Mouse (Mus musculus): Measurements from ENCODE around the gene Psmd9. TPM values are rescaled to one million over a fixed set of nuclear protein-coding genes. Genes with fewer than 3 reads are reported as not detected.
"Not testable (repeated sequence)": the region's sequence is repeated elsewhere in the genome, so short reads cannot be mapped to it uniquely, and the experiment has no call there.

Gene Psmd9
- polyA plus RNA-seq, 1 experiment from 2014 or later: 67.6 TPM

DNA sequence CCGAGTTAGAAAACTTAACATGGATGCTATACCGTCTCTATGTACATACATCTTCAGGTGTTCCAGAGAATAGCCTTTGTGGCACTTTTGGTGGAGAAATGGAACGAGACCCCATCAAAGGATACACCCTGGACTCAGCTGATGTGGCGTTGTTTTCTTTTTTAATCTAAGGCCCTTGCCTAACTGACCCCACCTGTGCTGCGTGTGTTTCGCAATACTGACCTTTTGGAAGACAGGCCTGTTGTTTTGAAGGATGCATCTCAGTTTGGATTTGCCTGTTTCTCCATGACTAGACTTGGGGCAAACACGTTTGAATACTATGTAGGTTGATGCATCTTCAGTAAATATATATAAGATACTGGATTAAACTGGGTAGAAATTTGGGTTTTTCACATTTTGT is 34.4 kb downstream of the Psmd9 start:
- H3K36me3 ChIP-seq; H3K4me1 ChIP-seq; ATAC-seq (ENCODE audit: insufficient read depth, low FRiP score, low read depth); H3K4me2 ChIP-seq; H3K27ac ChIP-seq; H3K4me3 ChIP-seq (replicated peaks); H3K9ac ChIP-seq; H3K27me3 ChIP-seq (replicated peaks); H3K9me3 ChIP-seq: not testable (repeated sequence)
- 83% methylated on average over 7 of the region's 7 CpGs for WGBS

GRCm38 (mm10) chr5:123222346-123223050 is 53.3 kb downstream of the Psmd9 start:
- ATAC-seq (ENCODE audit: insufficient read depth, low FRiP score, low read depth): peak; percentile 39; the same call in 1 of the 2 replicates
- H3K27me3 ChIP-seq (replicated peaks); H3K27ac ChIP-seq; H3K36me3 ChIP-seq; H3K9me3 ChIP-seq; H3K4me1 ChIP-seq; H3K4me3 ChIP-seq (replicated peaks); H3K4me2 ChIP-seq; H3K9ac ChIP-seq: not testable (repeated sequence)
- 66% methylated on average over 4 of the region's 5 CpGs for WGBS

- 64% methylated on average over 4 of the region's 4 CpGs for WGBS
- Histone ChIP-seq H3K9ac (no peak overlapping the region), H3K27me3 (replicated peaks) (no peaks in the 10 kb centered on the region), H3K27ac (no peak overlapping the region), H3K36me3 (no peaks in the 10 kb centered on the region), H3K9me3 (no peaks in the 10 kb centered on the region), H3K4me3 (replicated peaks) (no peak overlapping the region), H3K4me2 (no peak overlapping the region), H3K4me1 (no peaks in the 10 kb centered on the region)
- ATAC-seq (ENCODE audit: insufficient read depth, low FRiP score, low read depth): peak; percentile 43; the same call in 1 of the 2 replicates
These were observed 53.8 kb downstream of the Psmd9 start for GRCm38 (mm10) chr5:123223051-123223410.

- not testable (repeated sequence) for H3K4me3 ChIP-seq (replicated peaks); H3K27me3 ChIP-seq (replicated peaks); H3K9ac ChIP-seq; ATAC-seq (ENCODE audit: insufficient read depth, low FRiP score, low read depth); H3K4me2 ChIP-seq; H3K9me3 ChIP-seq; H3K27ac ChIP-seq; H3K4me1 ChIP-seq; H3K36me3 ChIP-seq
- WGBS: 63% methylated on average over 5 of the region's 6 CpGs
These were observed 54.6 kb downstream of the Psmd9 start for GRCm38 (mm10) chr5:123223861-123224260.

GRCm38 (mm10) chr5:123226851-123227250 is 57.6 kb downstream of the Psmd9 start:
- no peak for ATAC-seq (ENCODE audit: insufficient read depth, low FRiP score, low read depth)
- no peak overlapping the region for H3K9ac ChIP-seq
- H3K4me3 ChIP-seq (replicated peaks): no peak overlapping the region
- H3K27me3 ChIP-seq (replicated peaks): no peaks in the 10 kb centered on the region
- 85% methylated on average over 7 of the region's 7 CpGs for WGBS
- no peak overlapping the region for H3K27ac ChIP-seq
- H3K4me1 ChIP-seq: peaks cover 4% of the 10 kb centered on the region
- H3K9me3 ChIP-seq: no peaks in the 10 kb centered on the region
- no peak overlapping the region for H3K4me2 ChIP-seq
- no peaks in the 10 kb centered on the region for H3K36me3 ChIP-seq

- peak overlapping the region; percentile 93 for H3K9ac ChIP-seq
- WGBS: 1% methylated on average over 42 of the region's 42 CpGs
These were observed 58.7 kb downstream of the Psmd9 start for GRCm38 (mm10) chr5:123227762-123228523.

GRCm38 (mm10) chr5:123228524-123228922 is 59.3 kb downstream of the Psmd9 start:
- no peak for ATAC-seq (ENCODE audit: insufficient read depth, low FRiP score, low read depth)

More at GRCm38 (mm10) chr5:123227762-123228523, 58.7 kb downstream of the Psmd9 start:
- ATAC-seq (ENCODE audit: insufficient read depth, low FRiP score, low read depth): peak; percentile 87
- peaks cover 4% of the 10 kb centered on the region for H3K4me1 ChIP-seq
- peak overlapping the region; percentile 89 for H3K4me3 ChIP-seq (replicated peaks)
- peak overlapping the region; percentile 66 for H3K4me2 ChIP-seq
- H3K9me3 ChIP-seq: no peaks in the 10 kb centered on the region
- H3K36me3 ChIP-seq: no peaks in the 10 kb centered on the region
- H3K27ac ChIP-seq: no peak overlapping the region; the same call in 1 of the 2 replicates
- no peaks in the 10 kb centered on the region for H3K27me3 ChIP-seq (replicated peaks)

GRCm38 (mm10) chr5:123229296-123229695 is 60.1 kb downstream of the Psmd9 start:
- no peak overlapping the region for H3K9ac ChIP-seq

More at GRCm38 (mm10) chr5:123228524-123228922, 59.3 kb downstream of the Psmd9 start:
- peak overlapping the region; percentile 93 for H3K9ac ChIP-seq
- no peaks in the 10 kb centered on the region for H3K27me3 ChIP-seq (replicated peaks)
- peak overlapping the region; percentile 66 for H3K4me2 ChIP-seq
- 4% methylated on average over 15 of the region's 15 CpGs for WGBS
- no peak overlapping the region; the same call in 1 of the 2 replicates for H3K27ac ChIP-seq
- H3K4me3 ChIP-seq (replicated peaks): peak overlapping the region; percentile 89
- H3K4me1 ChIP-seq: peaks cover 4% of the 10 kb centered on the region
- no peaks in the 10 kb centered on the region for H3K36me3 ChIP-seq
- no peaks in the 10 kb centered on the region for H3K9me3 ChIP-seq

DNA sequence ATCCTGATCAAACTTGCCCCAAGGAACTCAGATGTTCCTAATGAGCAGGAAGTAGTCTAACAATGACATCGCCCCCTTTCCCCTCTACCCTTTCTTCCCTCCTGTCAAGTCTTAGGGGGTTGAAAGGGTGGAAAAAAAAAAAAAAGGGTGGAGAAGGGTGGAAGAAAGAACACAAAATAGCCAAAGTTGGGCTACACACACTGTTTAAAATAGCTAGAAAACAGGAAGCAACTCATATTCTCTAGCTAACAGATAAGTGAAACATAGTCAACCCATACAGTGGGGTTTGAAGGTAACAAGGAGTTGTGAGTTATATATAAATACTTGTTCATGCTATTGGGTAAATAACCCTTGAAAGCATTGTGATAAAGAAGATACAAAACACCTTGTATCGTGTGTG is 63.0 kb downstream of the Psmd9 start:
- H3K9me3 ChIP-seq: no peaks in the 10 kb centered on the region
- H3K36me3 ChIP-seq: peaks cover 8% of the 10 kb centered on the region; the same call in 1 of the 2 replicates
- WGBS: 83% methylated on average over 2 of the region's 2 CpGs
- H3K4me3 ChIP-seq (replicated peaks): no peak overlapping the region
- ATAC-seq (ENCODE audit: insufficient read depth, low FRiP score, low read depth): no peak
- no peak overlapping the region for H3K4me2 ChIP-seq
- peaks cover 4% of the 10 kb centered on the region for H3K4me1 ChIP-seq
- H3K9ac ChIP-seq: no peak overlapping the region
- no peak overlapping the region for H3K27ac ChIP-seq
- no peaks in the 10 kb centered on the region for H3K27me3 ChIP-seq (replicated peaks)

More at GRCm38 (mm10) chr5:123229296-123229695, 60.1 kb downstream of the Psmd9 start:
- H3K4me3 ChIP-seq (replicated peaks): no peak overlapping the region
- no peaks in the 10 kb centered on the region for H3K36me3 ChIP-seq
- H3K27ac ChIP-seq: no peak overlapping the region
- no peaks in the 10 kb centered on the region for H3K9me3 ChIP-seq
- 84% methylated on average over 6 of the region's 6 CpGs for WGBS
- no peaks in the 10 kb centered on the region for H3K27me3 ChIP-seq (replicated peaks)
- H3K4me1 ChIP-seq: peaks cover 4% of the 10 kb centered on the region
- ATAC-seq (ENCODE audit: insufficient read depth, low FRiP score, low read depth): no peak
- peak overlapping the region; percentile 66; the same call in 1 of the 2 replicates for H3K4me2 ChIP-seq

DNA sequence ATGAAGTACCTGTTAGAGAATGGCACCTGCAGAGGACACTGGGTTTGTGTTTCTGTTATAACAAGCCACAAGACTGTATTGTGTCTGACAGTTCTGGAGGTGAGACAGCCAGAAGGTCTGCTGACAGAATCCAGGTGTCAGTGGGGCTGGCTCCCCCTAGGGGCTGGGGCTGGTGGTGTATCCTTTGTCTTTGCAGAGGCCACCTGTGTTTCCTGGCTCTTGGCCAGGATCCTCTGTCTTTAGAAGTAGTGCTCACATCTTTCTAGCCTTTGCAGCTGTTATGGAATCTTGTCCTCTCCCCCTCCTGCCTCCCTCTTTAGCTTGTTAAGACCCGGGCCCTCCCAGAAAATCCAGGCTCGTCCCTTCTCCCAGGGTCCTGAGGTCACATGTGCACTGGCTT is 66.5 kb downstream of the Psmd9 start:
- peaks cover 11% of the 10 kb centered on the region for H3K36me3 ChIP-seq
- no peaks in the 10 kb centered on the region for H3K9me3 ChIP-seq
- H3K4me2 ChIP-seq: no peak overlapping the region
- no peak overlapping the region for H3K4me3 ChIP-seq (replicated peaks)
- ATAC-seq (ENCODE audit: insufficient read depth, low FRiP score, low read depth): no peak
- no peaks in the 10 kb centered on the region for H3K4me1 ChIP-seq
- no peak overlapping the region for H3K9ac ChIP-seq
- WGBS: 26% methylated on average over 2 of the region's 2 CpGs
- no peaks in the 10 kb centered on the region for H3K27me3 ChIP-seq (replicated peaks)
- H3K27ac ChIP-seq: no peak overlapping the region

DNA sequence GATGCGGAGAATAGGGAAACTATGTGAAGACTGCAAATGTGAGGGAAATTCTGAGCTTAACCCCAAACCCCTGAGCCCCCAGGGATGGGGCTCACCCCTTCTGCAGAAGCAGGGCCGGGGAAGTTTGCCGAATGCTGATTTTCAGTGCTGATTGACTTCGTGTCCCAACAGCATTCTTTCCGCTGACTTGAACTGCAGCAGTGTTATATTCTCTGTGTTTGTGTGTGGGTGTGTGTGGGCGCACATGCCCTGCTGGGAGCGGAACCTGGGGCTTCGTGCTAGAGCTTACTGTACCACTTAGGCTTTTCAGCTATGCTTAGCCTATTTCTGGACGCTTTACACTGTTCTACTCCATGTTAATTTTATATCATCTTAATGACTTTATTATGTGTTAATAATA is 67.2 kb downstream of the Psmd9 start:
- Histone ChIP-seq H3K36me3 (peaks cover 14% of the 10 kb centered on the region), H3K4me1 (no peaks in the 10 kb centered on the region), H3K27ac (no peak overlapping the region), H3K27me3 (replicated peaks) (no peaks in the 10 kb centered on the region), H3K4me3 (replicated peaks) (no peak overlapping the region), H3K4me2 (no peak overlapping the region), H3K9ac (no peak overlapping the region), H3K9me3 (no peaks in the 10 kb centered on the region)
- no peak for ATAC-seq (ENCODE audit: insufficient read depth, low FRiP score, low read depth)
- 85% methylated on average over 9 of the region's 9 CpGs for WGBS

DNA sequence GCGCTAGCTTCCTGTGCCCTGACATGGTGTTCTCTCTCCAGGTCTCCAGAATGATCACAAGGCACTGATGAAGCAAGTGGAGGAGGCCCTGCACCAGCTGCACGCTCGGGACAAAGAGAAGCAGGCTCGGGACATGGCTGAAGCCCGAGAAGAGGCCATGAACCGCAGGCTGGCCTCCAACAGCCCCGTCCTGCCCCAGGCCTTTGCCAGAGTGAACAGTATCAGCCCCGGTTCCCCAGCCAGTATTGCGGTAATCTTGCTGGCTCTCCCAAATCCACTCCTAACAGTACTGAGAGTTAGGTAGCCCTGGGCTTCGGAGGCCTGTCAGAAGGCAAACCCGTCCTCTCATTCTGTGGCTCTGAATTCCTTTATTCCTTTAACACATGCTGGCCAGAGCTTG is 70.3 kb downstream of the Psmd9 start:
- Histone ChIP-seq H3K9me3 (no peaks in the 10 kb centered on the region), H3K4me3 (replicated peaks) (no peak overlapping the region), H3K9ac (no peak overlapping the region), H3K27ac (no peak overlapping the region), H3K4me2 (no peak overlapping the region), H3K4me1 (no peaks in the 10 kb centered on the region), H3K36me3 (peaks cover 17% of the 10 kb centered on the region), H3K27me3 (replicated peaks) (no peaks in the 10 kb centered on the region)
- WGBS: 91% methylated on average over 11 of the region's 11 CpGs
- ATAC-seq (ENCODE audit: insufficient read depth, low FRiP score, low read depth): no peak
